Mouse (Mus musculus): Measurements from ENCODE around the gene Bahcc1. TPM values are rescaled to one million over a fixed set of nuclear protein-coding genes. Genes with fewer than 3 reads are reported as not detected.

The Bahcc1 gene
- total RNA-seq, 1 experiment: 11.7 TPM

- no peaks in the 10 kb centered on the region for H3K9me3 ChIP-seq (ENCODE audit: control insufficient read depth, insufficient read depth, low read depth, low read length)
- peak overlapping the region; percentile 87 for H3K27ac ChIP-seq (ENCODE audit: insufficient read depth, low read depth, low read length, poor library complexity, severe bottlenecking)
- TF ChIP-seq ZC3H11A (IDR thresholded peaks at IDR 0.05; ENCODE audit: borderline replicate concordance, low read depth, low read length) (no peak), MAFK (IDR thresholded peaks at IDR 0.05; ENCODE audit: insufficient read depth, low read depth, low read length) (no peak), ZNF384 (IDR thresholded peaks at IDR 0.05; ENCODE audit: low read depth, low read length) (no peak), CHD2 (IDR thresholded peaks at IDR 0.05; ENCODE audit: low read depth, low read length) (no peak), HCFC1 (IDR thresholded peaks at IDR 0.05; ENCODE audit: borderline replicate concordance, insufficient read depth, low read length) (no peak)
- DNase-seq (ENCODE audit: low read depth, low spot score): no peak
- peaks cover 4 to 17% of the 10 kb centered on the region in 2 experiments; a peak in 3 of 4 replicates for H3K4me1 ChIP-seq (ENCODE audit: control insufficient read depth in 2 of 2, insufficient read depth in 2 of 2, low read length in 2 of 2, poor library complexity in 1 of 2)
- peak overlapping the region; percentile 26 to 29; a peak in 3 of 4 replicates for H3K4me3 ChIP-seq (ENCODE audit: insufficient read depth in 1 of 2, low read depth in 1 of 2, low read length in 2 of 2, poor library complexity in 1 of 2, severe bottlenecking in 1 of 2)
- H3K36me3 ChIP-seq (ENCODE audit: control insufficient read depth, insufficient read depth, low read length, poor library complexity, severe bottlenecking): no peaks in the 10 kb centered on the region; the same call in 1 of the 2 replicates
- in situ Hi-C loops (cut with MboI; ENCODE audit: low sequenced_read_pairs in 2 of 2, unreplicated experiment in 2 of 2): loop anchor here (10.0 to 25.0 kb wide), 2 partner anchors 1152 to 1185 kb away; partner anchors contain the start of gene Cbx4 (in 1 of the 2)
- peak overlapping the region; percentile 23; the same call in 1 of the 2 replicates for H3K9ac ChIP-seq (ENCODE audit: insufficient read depth, low read depth, low read length, poor library complexity, severe bottlenecking)
These were observed 6.8 kb downstream of the Bahcc1 start for GRCm38 (mm10) chr11:120239581-120239991.

- Histone ChIP-seq H3K27ac (ENCODE audit: insufficient read depth, low read depth, low read length, poor library complexity, severe bottlenecking) (peak overlapping the region; percentile 87; the same call in 1 of the 2 replicates), H3K9me3 (ENCODE audit: control insufficient read depth, insufficient read depth, low read depth, low read length) (no peaks in the 10 kb centered on the region), H3K4me3 (ENCODE audit: insufficient read depth in 1 of 2, low read depth in 1 of 2, low read length in 2 of 2, poor library complexity in 1 of 2, severe bottlenecking in 1 of 2) (peak overlapping the region in 1 of 2 experiments; percentile 50; a peak in 2 of 4 replicates), H3K9ac (ENCODE audit: insufficient read depth, low read depth, low read length, poor library complexity, severe bottlenecking) (no peak overlapping the region), H3K36me3 (ENCODE audit: control insufficient read depth, insufficient read depth, low read length, poor library complexity, severe bottlenecking) (no peaks in the 10 kb centered on the region; the same call in 1 of the 2 replicates), H3K4me1 (ENCODE audit: control insufficient read depth in 2 of 2, insufficient read depth in 2 of 2, low read length in 2 of 2, poor library complexity in 1 of 2) (peaks cover 4 to 17% of the 10 kb centered on the region in 2 experiments; a peak in 3 of 4 replicates)
- TF ChIP-seq HCFC1 (IDR thresholded peaks at IDR 0.05; ENCODE audit: borderline replicate concordance, insufficient read depth, low read length): peak; percentile 48; the same call in 1 of the 2 replicates
- TF ChIP-seq CHD2 (IDR thresholded peaks at IDR 0.05; ENCODE audit: low read depth, low read length): 0 out of 2 replicates have a peak, but pooled peaks have one; percentile 23
- no peak for TF ChIP-seq ZC3H11A (IDR thresholded peaks at IDR 0.05; ENCODE audit: borderline replicate concordance, low read depth, low read length)
- DNase-seq (ENCODE audit: low read depth, low spot score): peak; percentile 85
- in situ Hi-C loops (cut with MboI; ENCODE audit: low sequenced_read_pairs in 2 of 2, unreplicated experiment in 2 of 2): loop anchor here in 1 of 2 experiments (25.0 kb wide), 1 partner anchor 1153 kb away; the partner anchor contains the start of gene Cbx4
These were observed 7.5 kb downstream of the Bahcc1 start for GRCm38 (mm10) chr11:120240206-120240605.

- Histone ChIP-seq H3K9ac (ENCODE audit: insufficient read depth, low read depth, low read length, poor library complexity, severe bottlenecking) (peak overlapping the region; percentile 10; the same call in 1 of the 2 replicates), H3K4me3 (ENCODE audit: insufficient read depth in 1 of 2, low read depth in 1 of 2, low read length in 2 of 2, poor library complexity in 1 of 2, severe bottlenecking in 1 of 2) (peak overlapping the region; percentile 23 to 50; a peak in 3 of 4 replicates), H3K36me3 (ENCODE audit: control insufficient read depth, insufficient read depth, low read length, poor library complexity, severe bottlenecking) (no peaks in the 10 kb centered on the region; the same call in 1 of the 2 replicates), H3K4me1 (ENCODE audit: control insufficient read depth in 2 of 2, insufficient read depth in 2 of 2, low read length in 2 of 2, poor library complexity in 1 of 2) (peaks cover 4 to 19% of the 10 kb centered on the region in 2 experiments; a peak in 3 of 4 replicates), H3K9me3 (ENCODE audit: control insufficient read depth, insufficient read depth, low read depth, low read length) (no peaks in the 10 kb centered on the region), H3K27ac (ENCODE audit: insufficient read depth, low read depth, low read length, poor library complexity, severe bottlenecking) (no peak overlapping the region; the same call in 1 of the 2 replicates)
- TF ChIP-seq ZC3H11A (IDR thresholded peaks at IDR 0.05; ENCODE audit: borderline replicate concordance, low read depth, low read length) (no peak), CHD2 (IDR thresholded peaks at IDR 0.05; ENCODE audit: low read depth, low read length) (no peak), MAFK (IDR thresholded peaks at IDR 0.05; ENCODE audit: insufficient read depth, low read depth, low read length) (no peak), HCFC1 (IDR thresholded peaks at IDR 0.05; ENCODE audit: borderline replicate concordance, insufficient read depth, low read length) (no peak), ZNF384 (IDR thresholded peaks at IDR 0.05; ENCODE audit: low read depth, low read length) (no peak)
- in situ Hi-C loops (cut with MboI; ENCODE audit: low sequenced_read_pairs in 2 of 2, unreplicated experiment in 2 of 2): loop anchor here in 1 of 2 experiments (25.0 kb wide), 1 partner anchor 1154 kb away; the partner anchor contains the start of gene Cbx4
- no peak for DNase-seq (ENCODE audit: low read depth, low spot score)
These were observed 8.5 kb downstream of the Bahcc1 start for GRCm38 (mm10) chr11:120240941-120241890.

- TF ChIP-seq CHD2 (IDR thresholded peaks at IDR 0.05; ENCODE audit: low read depth, low read length) (no peak), HCFC1 (IDR thresholded peaks at IDR 0.05; ENCODE audit: borderline replicate concordance, insufficient read depth, low read length) (peak; percentile 78)
- in situ Hi-C loops (cut with MboI; ENCODE audit: low sequenced_read_pairs in 2 of 2, unreplicated experiment in 2 of 2): loop anchor here in 1 of 2 experiments (25.0 kb wide), 1 partner anchor 1155 kb away; the partner anchor contains the start of gene Cbx4
- DNase-seq (ENCODE audit: low read depth, low spot score): no peak
- Histone ChIP-seq H3K9me3 (ENCODE audit: control insufficient read depth, insufficient read depth, low read depth, low read length) (no peaks in the 10 kb centered on the region), H3K4me3 (ENCODE audit: insufficient read depth in 1 of 2, low read depth in 1 of 2, low read length in 2 of 2, poor library complexity in 1 of 2, severe bottlenecking in 1 of 2) (no peak overlapping the region), H3K9ac (ENCODE audit: insufficient read depth, low read depth, low read length, poor library complexity, severe bottlenecking) (no peak overlapping the region), H3K4me1 (ENCODE audit: control insufficient read depth in 2 of 2, insufficient read depth in 2 of 2, low read length in 2 of 2, poor library complexity in 1 of 2) (peaks cover 4 to 23% of the 10 kb centered on the region in 2 experiments; a peak in 3 of 4 replicates), H3K36me3 (ENCODE audit: control insufficient read depth, insufficient read depth, low read length, poor library complexity, severe bottlenecking) (no peaks in the 10 kb centered on the region; the same call in 1 of the 2 replicates), H3K27ac (ENCODE audit: insufficient read depth, low read depth, low read length, poor library complexity, severe bottlenecking) (no peak overlapping the region)
These were observed 9.4 kb downstream of the Bahcc1 start for GRCm38 (mm10) chr11:120241981-120242725.

Measured in ES-E14 (cell line).